Mouse (Mus musculus) forebrain, postnatal 0 days (tissue): ENCODE measurements around the gene 2310057M21Rik. TPM values are rescaled to one million over a fixed set of nuclear protein-coding genes. Genes with fewer than 3 reads are reported as not detected.
"Not testable (repeated sequence)": the region's sequence is repeated elsewhere in the genome, so short reads cannot be mapped to it uniquely, and the experiment has no call there.

Experiments
- ATAC-seq: fragments of 200-750 bp; cut with Nextera tagmentation; 2 replicates; pipeline ENCODE4 v1.8.0; 2017; ENCODE audit warnings: mild to moderate bottlenecking, moderate library complexity
- DNase-seq: peaks from one replicate; pipeline ENCODE4 v3.0.0-alpha.2; 2015
- H3K27ac ChIP-seq: fragments of 300-500 bp; sonication (generic); 2 replicates; pipeline ENCODE4 v1.5.1; 2014; ENCODE audit warnings: low read depth, mild to moderate bottlenecking, antibody characterized with exemption, low read length, moderate library complexity, mixed read lengths
- H3K27me3 ChIP-seq: fragments of 300-500 bp; sonication (generic); 2 replicates; pipeline ENCODE4 v1.6.1; 2014; ENCODE audit warnings: mild to moderate bottlenecking, low read length, mixed read lengths; ENCODE audit not compliant: insufficient read depth
- H3K36me3 ChIP-seq: fragments of 300-500 bp; sonication (generic); 2 replicates; pipeline ENCODE4 v1.6.1; 2014; ENCODE audit warnings: mild to moderate bottlenecking, moderate library complexity; ENCODE audit not compliant: insufficient read depth
- H3K4me1 ChIP-seq: fragments of 300-500 bp; sonication (generic); 2 replicates; pipeline ENCODE4 v1.6.1; 2014; ENCODE audit warnings: antibody characterized with exemption; ENCODE audit not compliant: insufficient read depth
- H3K4me2 ChIP-seq: fragments of 300-500 bp; sonication (generic); 2 replicates; pipeline ENCODE4 v1.6.1; 2014; ENCODE audit warnings: low read depth, mild to moderate bottlenecking, moderate library complexity
- H3K4me3 ChIP-seq: fragments of 300-500 bp; sonication (generic); 2 replicates; pipeline ENCODE4 v1.5.1; 2014; ENCODE audit warnings: low read depth, low read length, mixed read lengths
- H3K9ac ChIP-seq: fragments of 300-500 bp; sonication (generic); 2 replicates; pipeline ENCODE4 v1.6.1; 2014; ENCODE audit warnings: mild to moderate bottlenecking
- H3K9me3 ChIP-seq: fragments of 300-500 bp; sonication (generic); 2 replicates; pipeline ENCODE4 v1.6.1; 2016; ENCODE audit warnings: low read length
- CTCF ChIP-seq: sonication (generic); IDR thresholded peaks from 2 replicates; pipeline ENCODE4 v1.5.1; 2016; ENCODE audit warnings: antibody characterized with exemption, control low read depth, low read depth
- WGBS: fragments of 180-500 bp; shearing (Covaris S2); extraction: QIAGEN DNeasy Blood & Tissue Kit; methylation state at CpG from one replicate; pipeline ENCODE4 v1.1.7; 2014; 5-methylcytosine and 5-hydroxymethylcytosine counted together
- polyA plus RNA-seq: library from polyadenylated mRNA; unstranded; fragments of >200 nt; fragmentation: Nextera tagmentation; extraction: Ambion mirVana; gene quantifications from 2 replicates; pipeline ENCODE4 v1.2.1, GENCODE M21; 2015
- total RNA-seq: library from RNA; depleted of rRNA; stranded (reverse); fragments of >200 nt; gene quantifications from 2 replicates; pipeline ENCODE4 v1.2.3, GENCODE M21; 2014; rRNA removed

The 2310057M21Rik gene
- total RNA-seq (7.6 and 21.7 TPM in 2 replicates), polyA plus RNA-seq (16.2 and 22.3 TPM in 2 replicates)

GRCm38 (mm10) chr7:131362615-131363300, at the start of gene 2310057M21Rik:
Gene 2310057M21Rik, minus strand, starts transcription at chr7:131362759.
- peak within 1 kb of the TSS; percentile 90 for H3K4me2 ChIP-seq
- H3K9me3 ChIP-seq: no peaks in the 10 kb centered on the region
- ATAC-seq: peak; percentile 99
- 0 out of 2 replicates have a peak, but pooled peaks have one; percentile 13 for TF ChIP-seq CTCF
- peak; percentile 99 for DNase-seq
- H3K27me3 ChIP-seq: no peaks in the 10 kb centered on the region
- 3% methylated on average over 55 of the region's 55 CpGs for WGBS
- H3K4me1 ChIP-seq: peaks cover 3% of the 10 kb centered on the region; the same call in 1 of the 2 replicates
- H3K36me3 ChIP-seq: peaks cover 10% of the 10 kb centered on the region
- peak within 1 kb of the TSS; percentile 90 for H3K4me3 ChIP-seq
- H3K9ac ChIP-seq: peak within 1 kb of the TSS; percentile 88
- peak within 1 kb of the TSS; percentile 81 for H3K27ac ChIP-seq

GRCm38 (mm10) chr7:131411941-131412270, 49.3 kb upstream of the 2310057M21Rik start:
- H3K4me2 ChIP-seq: peak overlapping the region; percentile 60; the same call in 1 of the 2 replicates
- H3K27me3 ChIP-seq: no peaks in the 10 kb centered on the region
- H3K4me1 ChIP-seq: peaks cover 16% of the 10 kb centered on the region
- no peak overlapping the region for H3K9ac ChIP-seq
- 58% methylated on average over 2 of the region's 2 CpGs for WGBS
- ATAC-seq: no peak
- no peaks in the 10 kb centered on the region for H3K9me3 ChIP-seq
- DNase-seq: no peak
- no peak for TF ChIP-seq CTCF
- H3K4me3 ChIP-seq: 0 out of 2 replicates have a peak overlapping the region, but pooled peaks have one; percentile 73
- H3K36me3 ChIP-seq: no peaks in the 10 kb centered on the region
- H3K27ac ChIP-seq: no peak overlapping the region

- Histone ChIP-seq H3K9me3 (no peaks in the 10 kb centered on the region), H3K27me3 (no peaks in the 10 kb centered on the region), H3K4me2 (peak overlapping the region; percentile 60), H3K9ac (peak overlapping the region; percentile 84), H3K4me1 (peaks cover 16% of the 10 kb centered on the region), H3K4me3 (peak overlapping the region; percentile 73), H3K27ac (no peak overlapping the region), H3K36me3 (no peaks in the 10 kb centered on the region)
- DNase-seq: peak; percentile 33
- no peak for TF ChIP-seq CTCF
- WGBS: 50% methylated on average over 10 of the region's 10 CpGs
- ATAC-seq: no peak
Measured at GRCm38 (mm10) chr7:131411221-131411940, 48.8 kb upstream of the 2310057M21Rik start.

- peak; percentile 99 for ATAC-seq
Measured at GRCm38 (mm10) chr7:131410416-131411058, 48.0 kb upstream of the 2310057M21Rik start, which contains the start of the genes Ikzf5 and Acadsb. Gene Ikzf5, minus strand, starts transcription at chr7:131410521. Gene Acadsb, plus strand, starts transcription at chr7:131410601.

GRCm38 (mm10) chr7:131409988-131410385, 47.4 kb upstream of the 2310057M21Rik start:
- peak overlapping the region; percentile 76 for H3K27ac ChIP-seq
- 2% methylated on average over 38 of the region's 38 CpGs for WGBS
- DNase-seq (no peak), ATAC-seq (peak; percentile 49)
- no peaks in the 10 kb centered on the region for H3K36me3 ChIP-seq
- H3K4me1 ChIP-seq: peaks cover 16% of the 10 kb centered on the region
- no peaks in the 10 kb centered on the region for H3K27me3 ChIP-seq
- H3K4me2 ChIP-seq: peak overlapping the region; percentile 60
- H3K9ac ChIP-seq: peak overlapping the region; percentile 84
- TF ChIP-seq CTCF: no peak
- H3K4me3 ChIP-seq: peak overlapping the region; percentile 73
- H3K9me3 ChIP-seq: no peaks in the 10 kb centered on the region

More at GRCm38 (mm10) chr7:131410416-131411058, 48.0 kb upstream of the 2310057M21Rik start, which contains the start of the genes Ikzf5 and Acadsb:
- H3K27me3 ChIP-seq: no peaks in the 10 kb centered on the region
- H3K4me1 ChIP-seq: peaks cover 16% of the 10 kb centered on the region
- peak within 1 kb of the TSS; percentile 60 for H3K4me2 ChIP-seq
- WGBS: under 1% methylated on average over 42 of the region's 42 CpGs
- peak within 1 kb of the TSS; percentile 76 for H3K27ac ChIP-seq
- peak; percentile 98 for DNase-seq
- peak within 1 kb of the TSS; percentile 73 for H3K4me3 ChIP-seq
- no peaks in the 10 kb centered on the region for H3K9me3 ChIP-seq
- no peaks in the 10 kb centered on the region for H3K36me3 ChIP-seq
- TF ChIP-seq CTCF: no peak
- H3K9ac ChIP-seq: peak within 1 kb of the TSS; percentile 84

GRCm38 (mm10) chr7:131409321-131409987, 46.9 kb upstream of the 2310057M21Rik start:
- WGBS: 7% methylated on average over 16 of the region's 16 CpGs
- no peaks in the 10 kb centered on the region for H3K9me3 ChIP-seq
- H3K4me3 ChIP-seq: peak overlapping the region; percentile 73
- peak overlapping the region; percentile 76; the same call in 1 of the 2 replicates for H3K27ac ChIP-seq
- TF ChIP-seq CTCF: no peak
- H3K9ac ChIP-seq: peak overlapping the region; percentile 84
- DNase-seq (peak; percentile 5), ATAC-seq (no peak)
- peaks cover 16% of the 10 kb centered on the region for H3K4me1 ChIP-seq
- H3K27me3 ChIP-seq: no peaks in the 10 kb centered on the region
- peak overlapping the region; percentile 60 for H3K4me2 ChIP-seq
- H3K36me3 ChIP-seq: no peaks in the 10 kb centered on the region

- H3K4me2 ChIP-seq, H3K4me1 ChIP-seq, H3K27me3 ChIP-seq, DNase-seq, H3K4me3 ChIP-seq, H3K9ac ChIP-seq, ATAC-seq, H3K9me3 ChIP-seq, H3K27ac ChIP-seq: not testable (repeated sequence)
- H3K36me3 ChIP-seq: peaks cover 23% of the 10 kb centered on the region
- WGBS: 93% methylated on average over 6 of the region's 7 CpGs
Measured at GRCm38 (mm10) chr7:131391761-131392160, 29.2 kb upstream of the 2310057M21Rik start.
